Mouse (Mus musculus) thymus, postnatal 0 days (tissue): ENCODE data around the gene Pdzrn3. TPM values are rescaled to one million over a fixed set of nuclear protein-coding genes. Genes with fewer than 3 reads are reported as not detected.

Experiments used
- DNase-seq: peaks from one replicate; pipeline ENCODE4 v3.0.0-alpha.2; 2015; ENCODE audit warnings: low spot score
- polyA plus RNA-seq: library from polyadenylated mRNA; unstranded; fragments of >200 nt; fragmentation: Nextera tagmentation; extraction: Ambion mirVana; gene quantifications from 2 replicates; pipeline ENCODE4 v1.2.1, GENCODE M21; 2015

Pdzrn3 gene
- polyA plus RNA-seq, 1 experiment from 2014 or later, result 0.73 TPM

- DNase-seq, result no peak
Observed at GRCm38 (mm10) chr6:101198943-101199298, 178.8 kb downstream of the Pdzrn3 start.

GRCm38 (mm10) chr6:101198284-101198942, 179.3 kb downstream of the Pdzrn3 start:
- no peak for DNase-seq

GRCm38 (mm10) chr6:101197642-101198041, 180.1 kb downstream of the Pdzrn3 start:
- DNase-seq, result peak; percentile 37

GRCm38 (mm10) chr6:101195891-101196290, 181.8 kb downstream of the Pdzrn3 start:
- DNase-seq, result no peak

- no peak for DNase-seq
Observed at GRCm38 (mm10) chr6:101194386-101194925, 183.2 kb downstream of the Pdzrn3 start.

GRCm38 (mm10) chr6:101191576-101191975, 186.1 kb downstream of the Pdzrn3 start:
- no peak for DNase-seq

GRCm38 (mm10) chr6:101187322-101187721, 190.4 kb downstream of the Pdzrn3 start:
- no peak for DNase-seq

- DNase-seq, result no peak
Observed at GRCm38 (mm10) chr6:101186887-101187286, 190.8 kb downstream of the Pdzrn3 start.

- no peak for DNase-seq
Observed at GRCm38 (mm10) chr6:101184103-101184785, 193.5 kb downstream of the Pdzrn3 start.

GRCm38 (mm10) chr6:101170699-101171098, 207.0 kb downstream of the Pdzrn3 start:
- DNase-seq, result no peak

- no peak for DNase-seq
Observed at GRCm38 (mm10) chr6:101153511-101153921, 224.2 kb downstream of the Pdzrn3 start.

GRCm38 (mm10) chr6:101135368-101135767, 242.3 kb downstream of the Pdzrn3 start:
- DNase-seq, result no peak

- DNase-seq, result no peak
Observed at GRCm38 (mm10) chr6:101125396-101125795, 252.3 kb downstream of the Pdzrn3 start.

GRCm38 (mm10) chr6:101108951-101109350, 268.7 kb downstream of the Pdzrn3 start:
- no peak for DNase-seq

- DNase-seq, result no peak
Observed at GRCm38 (mm10) chr6:101103506-101103905, 274.2 kb downstream of the Pdzrn3 start.

- DNase-seq, result no peak
Observed at GRCm38 (mm10) chr6:101101709-101102654, 275.7 kb downstream of the Pdzrn3 start.
